Mouse (Mus musculus) hematopoietic stem cell, adult 5-6 weeks (primary cell): ENCODE data around the gene Crocc2. TPM values are rescaled to one million over a fixed set of nuclear protein-coding genes. Genes with fewer than 3 reads are reported as not detected.

Experiments used
- ATAC-seq, 2 experiments: fragments of 125-278 bp in 1 of 2; replicated peaks in 1 of 2; 2 replicates each; pipeline ENCODE4 v1.8.0; 2016 to 2017; ENCODE audit warnings: inconsistent platforms in 2 of 2, mild to moderate bottlenecking in 2 of 2, moderate number of reproducible peaks in 2 of 2, low read depth in 1 of 2, moderate TSS enrichment in 1 of 2; ENCODE audit not compliant: low FRiP score in 2 of 2, poor library complexity in 2 of 2, severe bottlenecking in 2 of 2, insufficient read depth in 1 of 2, low TSS enrichment in 1 of 2
- total RNA-seq: library from RNA; stranded (forward); fragments of 172-1452, 232-1000 nt; gene quantifications from 2 replicates; pipeline ENCODE4 v1.2.3, GENCODE M21; 2017

Gene Crocc2
- total RNA-seq, 1 experiment from 2014 or later, result 0.10 TPM

- ATAC-seq, result no peak
These were observed 29.4 kb downstream of the Crocc2 start for GRCm38 (mm10) chr1:93197916-93198315.

- ATAC-seq, result no peak
These were observed 37.9 kb downstream of the Crocc2 start for GRCm38 (mm10) chr1:93206277-93206970.

GRCm38 (mm10) chr1:93207536-93208064 lies 39.1 kb downstream of the Crocc2 start:
- ATAC-seq, result no peak

- peak; percentile 30 to 70; a peak in 3 of 4 replicates for ATAC-seq
These were observed 41.7 kb downstream of the Crocc2 start for GRCm38 (mm10) chr1:93210213-93210641.

- ATAC-seq, result no peak
These were observed 42.5 kb downstream of the Crocc2 start for GRCm38 (mm10) chr1:93211019-93211418.

- ATAC-seq, result no peak
These were observed 43.2 kb downstream of the Crocc2 start for GRCm38 (mm10) chr1:93211549-93212220.

- ATAC-seq, result no peak
These were observed 43.9 kb downstream of the Crocc2 start for GRCm38 (mm10) chr1:93212441-93212840.

- ATAC-seq, result no peak
These were observed 46.1 kb downstream of the Crocc2 start for GRCm38 (mm10) chr1:93214612-93215011.

- ATAC-seq, result peak; percentile 51 to 57
These were observed 48.4 kb downstream of the Crocc2 start for GRCm38 (mm10) chr1:93216839-93217497.

GRCm38 (mm10) chr1:93217530-93217929 lies 49.0 kb downstream of the Crocc2 start:
- 0 out of 4 replicates have a peak, but pooled peaks of 1 of the 2 experiments have one; percentile 25 for ATAC-seq

GRCm38 (mm10) chr1:93220776-93221175 lies 52.3 kb downstream of the Crocc2 start:
- no peak for ATAC-seq

- ATAC-seq, result peak; percentile 72 to 80
These were observed 55.4 kb downstream of the Crocc2 start for GRCm38 (mm10) chr1:93223972-93224371.

GRCm38 (mm10) chr1:93225226-93225625 lies 56.7 kb downstream of the Crocc2 start:
- ATAC-seq, result no peak

GRCm38 (mm10) chr1:93225731-93226520 lies 57.4 kb downstream of the Crocc2 start:
- no peak for ATAC-seq

GRCm38 (mm10) chr1:93227303-93227975 lies 58.9 kb downstream of the Crocc2 start:
- no peak for ATAC-seq

GRCm38 (mm10) chr1:93227976-93228365 lies 59.4 kb downstream of the Crocc2 start:
- ATAC-seq, result no peak

GRCm38 (mm10) chr1:93229221-93229620 lies 60.7 kb downstream of the Crocc2 start:
- ATAC-seq, result no peak
